9 mouse cellular contexts compared by ENCODE assay signal in genomic region chr9:15685215-15685614, GRCm38 (mm10). TPM values are rescaled to one million over a fixed set of nuclear protein-coding genes. Genes with fewer than 3 reads are reported as not detected.
DNase-seq lines count a peak whose midpoint lies in the region; ATAC-seq and TF ChIP-seq lines count a peak whose summit lies in the region.
"Had no signal": no experiment of that assay in that cellular context is flagged by ENCODE, and none has a peak within 500 bp of the region (broad histone marks: within the 10 kb centered on the region; RNA-seq: fewer than 3 reads in every experiment).

No protein-coding gene starts in this region.

- peak; percentile 38 for DNase-seq in ovary, postnatal 10 days (ENCODE audit: low spot score)
- no peak for DNase-seq in ovary, adult 18-20 months (ENCODE audit: low spot score)
- peak; percentile 86 to 92 for DNase-seq in cerebellum, postnatal 10 days
- DNase-seq in gastrocnemius, adult 2 months: peak; percentile 47
- DNase-seq in left cerebral cortex, postnatal 10 days (ENCODE audit: extremely low spot score in 1 of 2, low spot score in 2 of 2): peak; percentile 53 to 57

- peak; percentile 84 for TF ChIP-seq CTCF in gastrocnemius, adult 2 months (IDR thresholded peaks at IDR 0.05)
- peak; percentile 83; the same call in 1 of the 2 replicates for TF ChIP-seq CTCF in small intestine, adult 2 months (IDR thresholded peaks at IDR 0.05; ENCODE audit: extremely low read depth, insufficient read length, insufficient replicate concordance, low read depth, low read length)

- ATAC-seq in intestine, embryonic 15.5 days: peak; percentile 44; the same call in 1 of the 2 replicates
- peak; percentile 78 for ATAC-seq in midbrain, embryonic 12.5 days (ENCODE audit: low FRiP score, low read depth)

- no peaks in the 10 kb centered on the region for H3K9me3 ChIP-seq in intestine, embryonic 15.5 days
- no peaks in the 10 kb centered on the region for H3K9me3 ChIP-seq in midbrain, embryonic 12.5 days

- H3K27me3 ChIP-seq in intestine, embryonic 15.5 days (replicated peaks): no peaks in the 10 kb centered on the region
- H3K27me3 ChIP-seq in midbrain, embryonic 12.5 days: no peaks in the 10 kb centered on the region
- no peaks in the 10 kb centered on the region for H3K27me3 ChIP-seq in small intestine, adult 2 months (ENCODE audit: control insufficient read depth, insufficient read depth, low read length)

- H3K36me3 ChIP-seq in intestine, embryonic 15.5 days: no peaks in the 10 kb centered on the region
- no peaks in the 10 kb centered on the region for H3K36me3 ChIP-seq in midbrain, embryonic 12.5 days
- no peaks in the 10 kb centered on the region for H3K36me3 ChIP-seq in small intestine, adult 2 months (ENCODE audit: control insufficient read depth, insufficient read depth, low read length)

- H3K9ac ChIP-seq in intestine, embryonic 15.5 days: no peak overlapping the region
- H3K9ac ChIP-seq in midbrain, embryonic 12.5 days (replicated peaks): no peak overlapping the region

- no peak overlapping the region for H3K4me3 ChIP-seq in gastrocnemius, adult 2 months
- H3K4me3 ChIP-seq in intestine, embryonic 15.5 days (replicated peaks): no peak overlapping the region
- H3K4me3 ChIP-seq in midbrain, embryonic 12.5 days: no peak overlapping the region
- H3K4me3 ChIP-seq in small intestine, adult 2 months (ENCODE audit: low read depth, low read length): no peak overlapping the region
- H3K4me3 ChIP-seq: myocyte had no signal

- 11% methylated on average over 4 of the region's 4 CpGs for WGBS in intestine, embryonic 15.5 days
- WGBS in midbrain, embryonic 12.5 days: 14% methylated on average over 4 of the region's 4 CpGs
- WGBS in small intestine, adult 2 months: 14% methylated on average over 4 of the region's 4 CpGs

- intact Hi-C loops in gastrocnemius, adult 2 months (cut with DNase I): loop anchor here (5.0 kb wide), 1 partner anchor 197 kb away; no protein-coding TSS in a partner anchor
- intact Hi-C loops in left cerebral cortex, postnatal 10 days (cut with DNase I): loop anchor here (2.0 kb wide), 1 partner anchor 196 kb away; no protein-coding TSS in a partner anchor

- no peak overlapping the region for H3K4me2 ChIP-seq in intestine, embryonic 15.5 days (replicated peaks)
- no peak overlapping the region for H3K4me2 ChIP-seq in midbrain, embryonic 12.5 days (replicated peaks)

- H3K27ac ChIP-seq in gastrocnemius, adult 2 months: no peak overlapping the region
- H3K27ac ChIP-seq in intestine, embryonic 15.5 days: no peak overlapping the region
- no peak overlapping the region for H3K27ac ChIP-seq in midbrain, embryonic 12.5 days (replicated peaks)
- no peak overlapping the region for H3K27ac ChIP-seq in small intestine, adult 2 months (ENCODE audit: insufficient read depth, low read depth, low read length)

- H3K4me1 ChIP-seq in intestine, embryonic 15.5 days (replicated peaks): no peaks in the 10 kb centered on the region
- H3K4me1 ChIP-seq in midbrain, embryonic 12.5 days: no peaks in the 10 kb centered on the region
- no peaks in the 10 kb centered on the region for H3K4me1 ChIP-seq in small intestine, adult 2 months (ENCODE audit: control insufficient read depth, insufficient read depth, insufficient read length, low read length)

- no peak for TF ChIP-seq POLR2A in small intestine, adult 2 months (IDR thresholded peaks at IDR 0.05; ENCODE audit: low read depth, low read length)

RNA-seq across cellular contexts. Expression of gene Slc36a4, which starts 24.3 kb away (rescaled TPM):
- 1 to 10 TPM; 2.2 to 3.0 TPM for total RNA-seq in gastrocnemius, adult 2 months (2021)
- polyA plus RNA-seq in intestine, embryonic 15.5 days (2015; fragmentation: Nextera tagmentation; extraction: Ambion mirVana): 8.0 and 8.8 TPM in 2 replicates
- total RNA-seq in left cerebral cortex, postnatal 10 days (2021): 10 to 100 TPM; 50.4 to 51.9 TPM
- 18.9 and 20.6 TPM in 2 replicates for polyA plus RNA-seq in midbrain, embryonic 12.5 days (2016; fragmentation: Nextera tagmentation; extraction: Ambion mirVana)
- 0.50 and 1.4 TPM in 2 replicates for polyA plus RNA-seq in small intestine, adult 2 months (2012; rRNA removed)

RNA-seq across cellular contexts. Expression of gene Deup1, which starts 57.5 kb away (rescaled TPM):
- not detected for total RNA-seq in gastrocnemius, adult 2 months (2021)
- polyA plus RNA-seq in intestine, embryonic 15.5 days (2015; fragmentation: Nextera tagmentation; extraction: Ambion mirVana): 0.16 and 0.25 TPM in 2 replicates
- 1 to 10 TPM; 1.0 to 1.2 TPM for total RNA-seq in left cerebral cortex, postnatal 10 days (2021)
- 0.59 and 1.1 TPM in 2 replicates for polyA plus RNA-seq in midbrain, embryonic 12.5 days (2016; fragmentation: Nextera tagmentation; extraction: Ambion mirVana)
- 0.05 TPM in 1 of 2 replicates, not detected in the other for polyA plus RNA-seq in small intestine, adult 2 months (2012; rRNA removed)
- polyA plus RNA-seq: myocyte had no signal
